Mouse (Mus musculus) mouse embryonic stem cell (cell line): ENCODE measurements around the gene Psme3.
"Not testable (repeated sequence)": the region's sequence is repeated elsewhere in the genome, so short reads cannot be mapped to it uniquely, and the experiment has no call there.

Experiments
- in situ Hi-C, 2 experiments: fragments of 300-500 bp; cut with MboI; formaldehyde crosslinking; loops; 1 replicate in 1 of 2; 3 replicates in 1 of 2; pipeline ENCODE4 v1.14.3; 2019 to 2020; ENCODE audit warnings: low sequenced_read_pairs in 2 of 2, low pct_unique_long_range_greater_than_20kb in 1 of 2, mixed read lengths in 1 of 2; ENCODE audit not compliant: unreplicated experiment in 1 of 2

Gene Psme3

GRCm38 (mm10) chr11:101302004-101302798 is 13.8 kb upstream of the Psme3 start, which contains the start of gene Becn1:
Gene Becn1 (minus strand): TSS chr11:101302286.
- in situ Hi-C loops: no loop called here

DNA sequence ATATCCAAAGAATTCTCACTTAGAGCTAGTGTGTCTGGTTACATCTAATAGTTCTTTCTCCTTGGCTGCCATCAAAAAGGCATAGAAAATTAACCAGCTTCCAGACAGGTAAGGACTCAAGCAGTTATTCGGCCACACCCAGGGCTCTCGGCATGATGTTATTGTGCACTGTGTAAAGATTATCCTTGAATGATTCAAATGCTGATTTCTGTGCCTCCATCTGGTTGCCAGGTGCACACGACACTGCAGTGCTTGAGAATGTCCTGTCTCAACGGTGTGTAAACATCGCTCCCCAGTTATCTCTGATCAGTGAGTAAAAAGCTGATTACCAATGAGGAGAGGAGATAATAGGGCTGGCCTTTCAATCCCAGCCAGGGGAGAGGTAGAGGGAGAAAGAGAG is 8.3 kb upstream of the Psme3 start:
- in situ Hi-C loops: no loop called here

GRCm38 (mm10) chr11:101311083-101311482 is 4.9 kb upstream of the Psme3 start:
- in situ Hi-C loops: no loop called here

- in situ Hi-C loops: no loop called here
These were observed 3.9 kb upstream of the Psme3 start for GRCm38 (mm10) chr11:101312150-101312549.

DNA sequence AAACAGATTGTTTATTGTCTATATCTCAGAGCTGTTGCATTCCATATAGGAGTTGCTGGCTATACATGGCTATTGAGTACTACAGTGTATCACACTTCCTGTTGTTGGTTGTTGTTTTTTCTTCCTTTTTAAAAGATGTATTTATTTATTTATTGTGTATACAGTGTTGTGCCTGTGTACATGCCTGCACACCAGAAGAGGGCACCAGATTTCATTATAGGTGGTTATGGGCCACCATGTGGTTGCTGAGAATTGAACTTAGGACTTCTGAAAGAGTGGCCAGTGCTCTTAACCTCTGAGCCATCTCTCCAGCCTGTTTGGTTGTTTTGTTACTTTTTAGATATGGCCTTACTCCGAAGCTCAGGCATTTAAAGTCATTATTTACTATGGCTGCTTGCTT is 1.4 kb upstream of the Psme3 start:
- in situ Hi-C loops: no loop called here

DNA sequence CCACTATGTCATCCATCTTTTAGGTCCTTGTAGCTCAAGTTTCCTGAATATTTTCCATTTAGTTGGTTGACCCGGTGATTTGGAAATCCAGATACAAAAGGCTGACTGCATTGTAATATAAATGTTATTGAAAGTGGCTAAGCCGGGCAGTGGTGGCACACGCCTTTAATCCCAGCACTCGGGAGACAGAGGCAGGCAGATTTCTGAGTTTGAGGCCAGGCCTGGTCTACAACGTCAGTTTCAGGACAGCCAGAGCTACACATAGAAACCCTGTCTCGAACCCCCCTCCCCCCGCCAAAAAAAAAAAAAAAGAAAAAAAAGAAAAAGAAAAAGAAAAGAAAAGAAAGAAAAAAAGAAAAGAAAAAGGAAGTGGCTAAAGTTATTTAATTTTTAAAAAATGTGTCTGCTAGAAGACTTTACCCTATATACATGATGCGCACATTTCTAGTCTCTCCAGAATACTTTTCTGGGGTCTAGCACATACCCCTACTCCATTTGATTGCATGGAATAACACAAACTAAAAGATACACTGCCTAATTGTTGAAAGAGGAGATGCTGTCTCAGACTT is 847 bp upstream of the Psme3 start:
- in situ Hi-C loops: no loop called here

GRCm38 (mm10) chr11:101316501-101316917 is 496 bp downstream of the Psme3 start:
- in situ Hi-C loops: no loop called here

DNA sequence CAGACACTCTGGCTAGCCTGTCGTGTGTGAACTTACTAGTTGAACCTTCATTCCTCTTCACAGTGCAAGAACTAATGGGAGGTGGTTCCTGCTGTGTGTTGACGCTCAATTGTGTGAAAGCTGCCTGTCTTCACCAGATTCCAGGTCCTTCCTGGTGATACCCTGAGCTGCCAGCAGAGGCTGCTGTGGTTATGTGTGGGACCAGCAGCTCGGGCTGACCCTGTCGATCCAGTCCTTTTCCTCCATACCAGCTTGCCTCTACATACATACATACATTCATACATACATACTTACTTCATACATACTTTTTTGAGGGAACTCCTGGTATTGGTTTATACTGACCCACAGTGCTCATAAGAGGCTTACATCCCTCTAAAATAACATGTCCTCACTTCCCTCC is 7.6 kb downstream of the Psme3 start:
- in situ Hi-C loops: no loop called here

DNA sequence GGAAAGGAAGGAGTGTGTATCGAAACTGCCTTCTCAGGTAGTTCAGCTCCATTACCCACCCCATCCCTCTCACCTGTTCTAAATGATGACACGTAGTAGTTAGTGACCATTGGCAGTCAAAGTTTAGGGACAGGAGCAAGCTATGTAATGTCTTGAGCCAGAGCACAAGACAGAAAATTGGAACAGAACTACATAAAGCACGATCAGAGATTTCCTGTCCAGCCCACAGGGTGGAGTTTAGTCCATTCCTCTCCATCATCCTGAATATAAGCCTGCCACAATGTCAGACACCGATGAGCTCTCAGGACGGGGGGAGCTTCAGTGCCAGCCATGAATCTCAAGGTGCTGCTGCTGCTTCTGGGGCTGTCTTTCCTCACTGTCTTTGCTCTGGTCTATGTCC is 8.8 kb downstream of the Psme3 start, which contains the start of gene Aoc2:
Aoc2 (plus strand) TSS at position 301 of the 400 bp plus-strand sequence.
- in situ Hi-C loops: no loop called here

GRCm38 (mm10) chr11:101325201-101325600 is 9.2 kb downstream of the Psme3 start:
- in situ Hi-C loops: not testable (repeated sequence)

DNA sequence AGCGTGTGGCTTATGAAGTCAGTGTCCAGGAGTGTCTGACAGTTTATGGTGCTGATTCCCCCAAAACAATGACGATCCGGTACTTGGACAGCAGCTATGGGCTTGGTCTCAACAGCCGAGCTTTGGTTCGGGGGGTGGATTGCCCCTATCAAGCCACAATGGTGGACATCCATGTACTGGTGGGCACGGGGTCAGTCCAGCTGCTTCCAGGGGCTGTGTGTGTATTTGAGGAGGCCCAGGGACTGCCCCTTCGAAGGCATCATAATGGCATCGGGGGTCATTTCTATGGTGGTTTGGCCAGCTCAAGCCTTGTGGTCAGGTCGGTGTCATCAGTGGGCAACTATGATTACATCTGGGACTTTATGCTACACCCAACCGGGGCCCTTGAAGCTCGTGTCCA is 10.1 kb downstream of the Psme3 start:
- in situ Hi-C loops: no loop called here

DNA sequence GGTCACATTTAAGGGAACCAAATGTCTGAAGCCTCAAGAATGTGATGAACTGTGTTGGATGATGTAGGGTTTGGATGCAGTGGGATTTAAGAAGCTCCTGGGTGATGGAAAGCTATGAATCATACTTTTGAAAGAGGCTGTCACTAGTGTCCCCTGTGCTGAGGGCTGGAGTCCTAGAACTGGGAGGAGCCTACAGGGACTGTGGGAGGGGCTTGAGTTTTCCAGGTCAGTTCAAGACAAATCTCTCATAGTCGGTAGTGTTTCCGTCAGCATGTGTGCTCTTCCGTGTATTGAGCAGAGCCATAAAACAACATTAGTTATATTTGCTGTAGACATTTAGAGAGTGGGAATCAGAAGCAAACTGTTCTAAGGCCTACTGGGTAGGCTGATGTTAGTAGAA is 11.3 kb downstream of the Psme3 start:
- in situ Hi-C loops: no loop called here

DNA sequence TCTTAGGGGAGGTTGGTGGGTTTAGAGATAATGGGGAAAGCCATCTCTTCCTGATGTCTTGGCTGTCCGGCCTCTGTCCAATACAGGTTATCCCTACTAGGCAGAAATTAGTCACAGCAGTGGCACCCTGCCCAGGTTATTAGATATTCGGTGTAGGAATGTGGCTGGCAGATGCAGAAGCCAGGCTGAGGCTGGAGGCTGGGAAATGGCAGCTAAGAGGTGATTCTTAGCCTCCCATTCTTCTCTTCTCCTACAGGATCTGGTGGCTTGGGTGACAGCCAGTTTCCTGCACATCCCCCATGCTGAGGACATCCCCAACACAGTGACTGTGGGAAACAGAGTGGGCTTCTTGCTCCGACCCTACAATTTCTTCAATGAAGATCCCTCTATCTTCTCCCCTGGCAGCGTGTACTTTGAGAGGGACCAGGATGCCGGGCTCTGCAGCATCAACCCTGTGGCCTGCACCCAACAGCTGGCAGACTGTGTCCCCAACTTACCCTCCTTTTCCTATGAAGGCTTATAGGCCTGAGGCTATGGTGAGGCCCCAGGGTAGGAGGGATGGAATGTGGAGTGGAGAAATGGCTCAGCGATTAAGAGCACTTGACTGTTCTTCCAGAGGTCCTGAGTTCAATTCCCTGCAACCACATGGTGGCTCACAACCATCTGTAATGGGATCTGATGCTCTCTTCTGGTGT is 13.1 kb downstream of the Psme3 start:
- in situ Hi-C loops: no loop called here

DNA sequence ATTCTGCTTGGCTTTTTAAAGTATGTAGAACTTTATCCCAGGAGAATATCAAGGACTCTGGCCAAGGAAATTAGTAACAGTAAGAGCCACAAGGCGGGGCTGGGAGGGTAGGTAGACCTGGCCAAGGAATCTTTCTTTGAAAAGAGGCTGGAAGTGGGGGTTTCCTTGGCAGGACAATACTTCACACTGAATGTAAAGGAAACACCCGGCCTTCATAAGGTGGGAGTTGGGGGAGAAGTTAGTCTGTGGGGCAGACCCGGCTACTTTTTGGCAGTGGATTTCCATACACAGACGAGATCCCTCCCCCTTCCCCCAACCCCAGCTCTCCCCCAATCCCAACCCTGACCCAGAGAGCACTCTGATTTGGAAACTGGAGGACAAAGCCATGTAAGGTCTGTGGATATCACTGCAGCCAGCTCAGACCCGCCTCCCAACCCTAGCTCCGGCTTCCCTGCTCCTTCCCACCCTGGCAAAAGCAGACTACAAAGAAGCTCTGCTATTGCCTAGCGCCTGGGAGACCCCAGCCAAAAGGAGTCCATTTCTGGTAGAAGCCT is 14.4 kb downstream of the Psme3 start, which contains the start of gene Aoc3:
Aoc3 (plus strand) TSS at position 235 of the 554 bp plus-strand sequence.
- in situ Hi-C loops: loop anchor here in 1 of 2 experiments (5.0 kb wide), 1 partner anchor 67 kb away; no protein-coding TSS in a partner anchor

DNA sequence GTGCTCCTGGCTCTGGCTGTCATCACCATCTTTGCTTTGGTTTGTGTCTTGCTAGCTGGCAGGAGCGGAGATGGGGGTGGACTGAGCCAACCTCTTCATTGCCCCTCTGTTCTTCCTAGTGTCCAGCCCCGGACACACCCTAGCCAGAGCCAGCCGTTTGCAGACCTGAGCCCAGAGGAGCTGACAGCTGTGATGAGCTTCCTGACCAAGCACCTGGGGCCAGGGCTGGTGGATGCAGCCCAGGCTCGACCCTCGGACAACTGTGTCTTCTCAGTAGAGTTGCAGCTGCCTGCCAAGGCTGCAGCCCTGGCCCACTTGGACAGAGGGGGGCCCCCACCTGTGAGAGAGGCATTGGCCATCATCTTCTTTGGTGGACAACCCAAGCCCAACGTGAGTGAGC is 14.9 kb downstream of the Psme3 start:
- in situ Hi-C loops: loop anchor here in 1 of 2 experiments (5.0 kb wide), 1 partner anchor 66 kb away; no protein-coding TSS in a partner anchor

- in situ Hi-C loops: loop anchor here in 1 of 2 experiments (5.0 kb wide), 1 partner anchor 65 kb away; no protein-coding TSS in a partner anchor
These were observed 16.5 kb downstream of the Psme3 start for GRCm38 (mm10) chr11:101332537-101332936.

- in situ Hi-C loops: loop anchor here in 1 of 2 experiments (5.0 kb wide), 1 partner anchor 63 kb away; no protein-coding TSS in a partner anchor
These were observed 18.0 kb downstream of the Psme3 start for GRCm38 (mm10) chr11:101334023-101334422.

DNA sequence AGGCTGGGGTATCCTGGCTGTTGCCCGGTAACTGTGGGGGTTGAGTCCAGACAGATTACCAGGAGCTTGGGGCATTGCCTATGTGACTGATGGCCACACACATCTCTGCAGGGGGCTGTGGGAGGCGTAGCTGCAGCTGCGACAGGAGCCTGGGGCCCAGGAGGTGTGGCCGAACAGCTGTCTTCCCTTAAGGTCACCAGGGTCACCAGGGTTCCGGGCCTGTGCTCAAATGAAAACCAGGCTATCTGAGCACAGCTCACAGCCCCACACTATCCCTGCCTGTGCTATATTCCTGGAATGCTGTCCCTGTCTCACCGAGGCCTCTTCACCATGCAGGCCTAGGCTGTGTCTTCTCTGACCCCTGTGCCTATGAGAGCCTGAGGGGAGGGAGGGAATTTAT is 18.5 kb downstream of the Psme3 start:
- in situ Hi-C loops: loop anchor here in 1 of 2 experiments (5.0 kb wide), 1 partner anchor 63 kb away; no protein-coding TSS in a partner anchor

DNA sequence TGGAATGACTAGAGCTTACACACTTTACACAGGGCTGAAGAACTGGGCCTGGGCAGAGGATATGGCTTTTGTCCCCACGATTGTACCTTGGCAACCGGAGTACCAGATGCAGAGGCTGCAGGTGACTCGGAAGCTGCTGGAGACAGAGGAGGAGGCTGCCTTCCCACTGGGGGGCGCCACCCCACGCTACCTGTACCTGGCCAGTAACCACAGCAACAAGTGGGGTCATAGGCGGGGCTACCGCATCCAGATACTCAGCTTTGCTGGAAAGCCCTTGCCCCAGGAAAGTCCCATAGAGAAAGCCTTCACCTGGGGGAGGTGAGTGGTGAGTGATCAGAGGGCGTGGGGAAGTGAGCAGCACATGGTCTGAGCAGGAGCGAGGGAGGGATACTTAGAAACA is 19.7 kb downstream of the Psme3 start:
- in situ Hi-C loops: loop anchor here in 1 of 2 experiments (5.0 kb wide), 1 partner anchor 62 kb away; no protein-coding TSS in a partner anchor
